Mouse (Mus musculus) stomach, embryonic 15.5 days (tissue): ENCODE measurements around the gene Plcd1. TPM values are rescaled to one million over a fixed set of nuclear protein-coding genes. Genes with fewer than 3 reads are reported as not detected.
A peak's percentile ranks its signal among the peaks of the same experiment; 100 is the strongest.

Experiments
- ATAC-seq: fragments of 200-750 bp; cut with Nextera tagmentation; 2 replicates; pipeline ENCODE4 v1.8.0; 2017; ENCODE audit warnings: low read depth, moderate number of reproducible peaks, moderate TSS enrichment; ENCODE audit not compliant: insufficient read depth, low FRiP score
- H3K27ac ChIP-seq: fragments of 300-500 bp; sonication (generic); 2 replicates; pipeline ENCODE4 v1.5.1; 2015; ENCODE audit warnings: mild to moderate bottlenecking, inconsistent platforms
- H3K27me3 ChIP-seq: fragments of 300-500 bp; sonication (generic); replicated peaks from 2 replicates; pipeline ENCODE4 v1.6.1; 2015; ENCODE audit warnings: inconsistent platforms
- H3K36me3 ChIP-seq: fragments of 300-500 bp; sonication (generic); 2 replicates; pipeline ENCODE4 v1.6.1; 2015; ENCODE audit warnings: inconsistent platforms
- H3K4me1 ChIP-seq: fragments of 300-500 bp; sonication (generic); 2 replicates; pipeline ENCODE4 v1.6.1; 2015; ENCODE audit warnings: inconsistent platforms
- H3K4me2 ChIP-seq: fragments of 300-500 bp; sonication (generic); 2 replicates; pipeline ENCODE4 v1.6.1; 2015; ENCODE audit warnings: mild to moderate bottlenecking, inconsistent platforms
- H3K4me3 ChIP-seq: fragments of 300-500 bp; sonication (generic); replicated peaks from 2 replicates; pipeline ENCODE4 v1.5.1; 2015; ENCODE audit warnings: inconsistent platforms
- H3K9ac ChIP-seq: fragments of 300-500 bp; sonication (generic); 2 replicates; pipeline ENCODE4 v1.6.1; 2015; ENCODE audit warnings: inconsistent platforms
- H3K9me3 ChIP-seq: fragments of 300-500 bp; sonication (generic); 2 replicates; pipeline ENCODE4 v1.6.1; 2016; ENCODE audit warnings: inconsistent platforms
- WGBS: fragments of 180-500 bp; shearing (Covaris S2); methylation state at CpG from one replicate; pipeline ENCODE4 v1.1.7; 2015; 5-methylcytosine and 5-hydroxymethylcytosine counted together
- polyA plus RNA-seq: library from polyadenylated mRNA; unstranded; fragments of >200 nt; fragmentation: Nextera tagmentation; extraction: Ambion mirVana; gene quantifications from 2 replicates; pipeline ENCODE4 v1.2.1, GENCODE M21; 2015

The Plcd1 gene
- polyA plus RNA-seq, 1 experiment from 2014 or later, result 50.5 TPM

GRCm38 (mm10) chr9:119088148-119088801 is 5.0 kb downstream of the Plcd1 start:
- peak; percentile 87 for ATAC-seq
- peak overlapping the region; percentile 75 for H3K4me2 ChIP-seq
- H3K9ac ChIP-seq, result no peak overlapping the region
- WGBS, result 2% methylated on average over 24 of the region's 24 CpGs
- H3K27me3 ChIP-seq, result no peaks in the 10 kb centered on the region
- H3K4me3 ChIP-seq, result peak overlapping the region; percentile 51
- no peaks in the 10 kb centered on the region for H3K9me3 ChIP-seq
- peak overlapping the region; percentile 95 for H3K27ac ChIP-seq
- peaks cover 40% of the 10 kb centered on the region for H3K4me1 ChIP-seq
- H3K36me3 ChIP-seq, result 0 out of 2 replicates have a peak, but pooled peaks cover 2% of the 10 kb centered on the region

- H3K27ac ChIP-seq, result peak overlapping the region; percentile 95; the same call in 1 of the 2 replicates
Measured at GRCm38 (mm10) chr9:119087309-119087708, 6.0 kb downstream of the Plcd1 start.

GRCm38 (mm10) chr9:119086451-119086850 is 6.9 kb downstream of the Plcd1 start:
- 29% methylated on average over 1 of the region's 1 CpGs for WGBS
- no peak for ATAC-seq
- H3K36me3 ChIP-seq, result 0 out of 2 replicates have a peak, but pooled peaks cover 2% of the 10 kb centered on the region
- no peaks in the 10 kb centered on the region for H3K27me3 ChIP-seq
- H3K4me3 ChIP-seq, result no peak overlapping the region
- no peaks in the 10 kb centered on the region for H3K9me3 ChIP-seq
- no peak overlapping the region for H3K27ac ChIP-seq
- no peak overlapping the region for H3K9ac ChIP-seq
- H3K4me2 ChIP-seq, result no peak overlapping the region
- H3K4me1 ChIP-seq, result peaks cover 39% of the 10 kb centered on the region

More at GRCm38 (mm10) chr9:119087309-119087708, 6.0 kb downstream of the Plcd1 start:
- Histone ChIP-seq H3K27me3 (no peaks in the 10 kb centered on the region), H3K4me2 (peak overlapping the region; percentile 75), H3K9me3 (no peaks in the 10 kb centered on the region), H3K36me3 (0 out of 2 replicates have a peak, but pooled peaks cover 2% of the 10 kb centered on the region), H3K4me1 (peaks cover 41% of the 10 kb centered on the region), H3K4me3 (peak overlapping the region; percentile 51; the same call in 1 of the 2 replicates), H3K9ac (no peak overlapping the region)
- ATAC-seq, result no peak
- WGBS, result 81% methylated on average over 5 of the region's 5 CpGs

- WGBS, result 58% methylated on average over 10 of the region's 10 CpGs
- H3K27ac ChIP-seq, result no peak overlapping the region
- H3K4me2 ChIP-seq, result no peak overlapping the region
- no peaks in the 10 kb centered on the region for H3K9me3 ChIP-seq
- no peak for ATAC-seq
- no peak overlapping the region for H3K9ac ChIP-seq
- peaks cover 3% of the 10 kb centered on the region; the same call in 1 of the 2 replicates for H3K36me3 ChIP-seq
- H3K27me3 ChIP-seq, result no peaks in the 10 kb centered on the region
- H3K4me1 ChIP-seq, result peaks cover 37% of the 10 kb centered on the region
- H3K4me3 ChIP-seq, result no peak overlapping the region
Measured at GRCm38 (mm10) chr9:119083966-119084365, 9.3 kb downstream of the Plcd1 start.

GRCm38 (mm10) chr9:119082656-119083430 is 10.5 kb downstream of the Plcd1 start:
- Histone ChIP-seq H3K36me3 (peaks cover 8% of the 10 kb centered on the region; the same call in 1 of the 2 replicates), H3K4me3 (no peak overlapping the region), H3K9me3 (no peaks in the 10 kb centered on the region), H3K4me1 (peaks cover 32% of the 10 kb centered on the region), H3K4me2 (no peak overlapping the region), H3K27ac (peak overlapping the region; percentile 68), H3K27me3 (no peaks in the 10 kb centered on the region), H3K9ac (no peak overlapping the region)
- ATAC-seq, result no peak
- WGBS, result 74% methylated on average over 7 of the region's 7 CpGs

GRCm38 (mm10) chr9:119082039-119082438 is 11.3 kb downstream of the Plcd1 start:
- Histone ChIP-seq H3K4me2 (no peak overlapping the region), H3K9me3 (no peaks in the 10 kb centered on the region), H3K27me3 (no peaks in the 10 kb centered on the region), H3K4me1 (peaks cover 26% of the 10 kb centered on the region), H3K27ac (peak overlapping the region; percentile 68), H3K36me3 (peaks cover 8% of the 10 kb centered on the region; the same call in 1 of the 2 replicates), H3K9ac (no peak overlapping the region), H3K4me3 (no peak overlapping the region)
- ATAC-seq, result peak; percentile 23; the same call in 1 of the 2 replicates
- WGBS, result 30% methylated on average over 8 of the region's 8 CpGs

GRCm38 (mm10) chr9:119080040-119080675 is 13.1 kb downstream of the Plcd1 start:
- Histone ChIP-seq H3K4me2 (no peak overlapping the region), H3K36me3 (peaks cover 17% of the 10 kb centered on the region; the same call in 1 of the 2 replicates), H3K9ac (no peak overlapping the region), H3K4me3 (no peak overlapping the region), H3K4me1 (peaks cover 21% of the 10 kb centered on the region), H3K9me3 (no peaks in the 10 kb centered on the region), H3K27me3 (no peaks in the 10 kb centered on the region), H3K27ac (no peak overlapping the region)
- WGBS, result 67% methylated on average over 5 of the region's 5 CpGs
- ATAC-seq, result no peak

- H3K4me1 ChIP-seq, result 0 out of 2 replicates have a peak, but pooled peaks cover 4% of the 10 kb centered on the region
- H3K9me3 ChIP-seq, result no peaks in the 10 kb centered on the region
- 71% methylated on average over 16 of the region's 16 CpGs for WGBS
- no peak for ATAC-seq
- no peaks in the 10 kb centered on the region for H3K27me3 ChIP-seq
- H3K4me2 ChIP-seq, result no peak overlapping the region
- H3K36me3 ChIP-seq, result peaks cover 36% of the 10 kb centered on the region
- H3K27ac ChIP-seq, result no peak overlapping the region
- no peak overlapping the region for H3K9ac ChIP-seq
- H3K4me3 ChIP-seq, result no peak overlapping the region
Measured at GRCm38 (mm10) chr9:119075685-119076084, 17.6 kb downstream of the Plcd1 start.

- H3K9ac ChIP-seq, result no peak overlapping the region
- ATAC-seq, result peak; percentile 6; the same call in 1 of the 2 replicates
Measured at GRCm38 (mm10) chr9:119073184-119073895, 20.0 kb downstream of the Plcd1 start.

GRCm38 (mm10) chr9:119071786-119072185 is 21.5 kb downstream of the Plcd1 start:
- ATAC-seq, result no peak
- Histone ChIP-seq H3K9me3 (no peaks in the 10 kb centered on the region), H3K36me3 (peaks cover 30% of the 10 kb centered on the region), H3K4me2 (no peak overlapping the region), H3K27ac (no peak overlapping the region), H3K4me1 (0 out of 2 replicates have a peak, but pooled peaks cover 4% of the 10 kb centered on the region), H3K4me3 (no peak overlapping the region), H3K27me3 (no peaks in the 10 kb centered on the region), H3K9ac (no peak overlapping the region)
- WGBS, result 77% methylated on average over 9 of the region's 9 CpGs

More at GRCm38 (mm10) chr9:119073184-119073895, 20.0 kb downstream of the Plcd1 start:
- H3K36me3 ChIP-seq, result peaks cover 30% of the 10 kb centered on the region
- H3K27ac ChIP-seq, result no peak overlapping the region
- no peaks in the 10 kb centered on the region for H3K27me3 ChIP-seq
- no peaks in the 10 kb centered on the region for H3K9me3 ChIP-seq
- no peak overlapping the region for H3K4me3 ChIP-seq
- H3K4me2 ChIP-seq, result no peak overlapping the region
- WGBS, result 71% methylated on average over 15 of the region's 15 CpGs
- H3K4me1 ChIP-seq, result 0 out of 2 replicates have a peak, but pooled peaks cover 4% of the 10 kb centered on the region

- no peak overlapping the region for H3K9ac ChIP-seq
- H3K4me1 ChIP-seq, result no peaks in the 10 kb centered on the region
- no peak overlapping the region for H3K4me3 ChIP-seq
- no peaks in the 10 kb centered on the region for H3K27me3 ChIP-seq
- 78% methylated on average over 13 of the region's 13 CpGs for WGBS
- no peak overlapping the region for H3K27ac ChIP-seq
- peaks cover 22% of the 10 kb centered on the region for H3K36me3 ChIP-seq
- no peak for ATAC-seq
- H3K9me3 ChIP-seq, result no peaks in the 10 kb centered on the region
- no peak overlapping the region for H3K4me2 ChIP-seq
Measured at GRCm38 (mm10) chr9:119070173-119070825, 23.0 kb downstream of the Plcd1 start.
